Mouse (Mus musculus) gastrocnemius, postnatal 36 days (tissue): ENCODE measurements around the gene Dph5. TPM values are rescaled to one million over a fixed set of nuclear protein-coding genes. Genes with fewer than 3 reads are reported as not detected.

Experiments used
- DNase-seq, 2 experiments: peaks; one replicate each; pipeline ENCODE4 v3.0.0; 2022
- intact Hi-C: fragments of 180-260 bp; cut with DNase I; formaldehyde crosslinking; loops from one replicate; pipeline ENCODE4 v1.15.1; 2025
- total RNA-seq, 2 experiments: library from RNA; stranded (reverse); gene quantifications; 2 replicates each; pipeline ENCODE4 v1.2.3; 2021

Gene Dph5
- total RNA-seq, 2 experiments from 2014 or later = 4.9 to 6.7 TPM

DNA sequence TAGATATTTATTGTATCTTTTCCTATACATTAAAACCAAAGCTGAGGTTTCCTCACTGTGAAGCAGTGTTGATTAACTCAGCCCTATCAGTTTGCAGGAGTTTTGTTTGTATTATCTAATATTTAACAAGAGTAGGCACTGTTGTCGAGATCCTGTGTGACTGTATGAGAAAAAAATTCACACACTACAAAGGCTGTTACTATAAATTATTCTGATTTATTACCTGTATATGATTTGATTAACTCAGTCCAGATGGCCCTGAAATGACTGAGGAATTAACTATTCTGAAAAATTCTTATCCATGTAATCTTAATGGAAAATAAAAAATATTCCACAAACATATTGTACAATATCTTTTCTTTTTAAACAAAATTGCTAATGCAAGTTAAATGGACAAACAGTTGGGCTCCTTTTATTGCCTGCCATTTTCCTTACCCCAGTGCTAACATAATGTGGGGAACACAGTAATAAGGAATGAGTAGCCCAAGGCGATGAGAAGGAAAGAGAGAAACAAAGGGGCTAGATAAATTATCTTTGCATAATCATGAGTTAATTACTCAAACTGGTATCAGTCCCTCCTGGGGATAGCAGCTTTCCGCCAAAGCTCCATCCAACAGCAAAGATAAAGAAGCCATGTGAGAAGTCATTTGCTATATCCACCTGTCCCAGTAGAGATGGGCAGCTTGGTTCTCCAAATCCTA, 61.7 kb downstream of the Dph5 start:
- no peak for DNase-seq
- intact Hi-C loops = no loop called here

DNA sequence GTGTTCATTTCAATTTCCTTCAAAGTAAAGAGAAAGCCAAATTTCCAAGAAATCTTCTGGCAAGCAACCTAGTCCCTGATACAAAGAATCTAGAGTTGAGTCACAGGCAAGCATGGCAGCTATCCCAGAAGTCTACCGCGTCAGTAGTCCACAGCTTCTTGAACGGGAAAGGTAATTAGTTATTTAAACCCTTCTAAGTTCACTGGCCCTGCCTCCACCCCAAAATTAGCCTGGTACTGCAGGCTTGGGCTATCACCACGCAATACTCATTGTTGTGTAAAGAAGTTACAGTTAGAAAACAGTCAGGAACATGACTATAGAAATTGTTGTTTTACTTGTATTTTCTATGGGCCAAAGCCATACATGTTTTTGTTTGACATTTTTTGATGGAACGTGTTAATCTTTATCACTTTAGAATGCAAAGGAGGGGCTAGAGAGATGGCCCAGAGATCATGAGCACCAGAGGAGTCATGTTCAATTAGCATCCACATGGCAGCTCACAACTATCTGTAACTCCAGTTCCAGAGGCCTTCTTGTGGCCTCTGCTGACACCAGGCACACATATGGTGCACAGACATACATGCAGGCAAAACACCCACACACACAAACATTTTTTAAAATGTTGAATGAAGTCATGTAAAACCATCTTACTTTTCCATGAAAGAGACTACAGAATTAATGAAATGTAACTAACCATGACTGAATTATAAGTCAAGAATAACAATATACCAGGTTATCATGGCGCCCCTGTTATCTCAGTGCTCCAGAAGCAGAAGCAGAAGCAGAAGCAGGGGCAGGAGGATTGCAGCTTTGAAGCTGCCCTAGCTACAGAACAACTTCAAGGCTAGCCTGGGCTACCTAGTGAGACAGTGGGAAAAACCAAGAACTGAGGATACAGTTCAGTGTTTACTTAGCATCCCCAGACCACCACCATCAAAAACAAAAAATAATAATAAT, 62.6 kb downstream of the Dph5 start:
- peak in 1 of 2 experiments; percentile 10 for DNase-seq

DNA sequence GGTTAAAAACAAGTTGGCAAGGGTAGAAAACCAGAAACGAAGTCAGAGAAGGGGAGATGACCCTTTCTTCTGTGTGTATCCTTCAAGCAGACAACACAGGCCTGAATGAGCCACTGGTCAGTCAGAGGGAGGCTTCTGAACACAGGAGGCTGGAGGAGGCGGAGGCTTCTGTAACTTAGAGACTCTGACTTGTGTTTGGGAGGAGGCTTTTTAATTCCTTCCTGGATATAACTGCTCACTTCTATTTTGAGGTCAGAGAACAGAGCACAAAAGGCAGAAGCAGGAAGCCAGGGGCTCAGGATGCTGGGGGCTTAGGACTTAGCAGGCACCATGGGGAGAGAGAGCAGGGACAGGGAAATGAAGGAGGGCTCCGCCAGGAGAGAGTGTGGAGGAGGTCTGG, 63.6 kb downstream of the Dph5 start:
- DNase-seq = no peak
- intact Hi-C loops = no loop called here

More for the DNA sequence above, 62.6 kb downstream of the Dph5 start:
- intact Hi-C loops = no loop called here

DNA sequence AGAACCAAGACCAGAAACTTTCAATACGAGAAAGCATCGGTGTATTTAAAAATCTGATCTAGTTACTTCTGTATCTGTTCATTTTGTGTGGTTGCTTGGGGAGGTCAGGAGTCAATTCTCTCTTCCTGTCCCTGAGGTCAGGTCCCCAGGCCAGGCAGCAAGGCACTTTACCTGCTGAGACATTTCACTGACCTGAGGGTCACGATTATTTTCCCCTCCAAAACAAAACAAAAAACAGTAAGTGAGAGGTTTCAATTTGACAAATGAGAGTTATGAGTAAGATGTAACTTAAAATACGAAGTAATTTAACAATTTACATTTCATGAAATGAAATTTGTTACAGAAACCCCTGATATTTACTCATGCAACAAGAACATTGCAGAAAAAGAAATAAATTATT, 64.7 kb downstream of the Dph5 start:
- DNase-seq = no peak
- intact Hi-C loops = no loop called here

DNA sequence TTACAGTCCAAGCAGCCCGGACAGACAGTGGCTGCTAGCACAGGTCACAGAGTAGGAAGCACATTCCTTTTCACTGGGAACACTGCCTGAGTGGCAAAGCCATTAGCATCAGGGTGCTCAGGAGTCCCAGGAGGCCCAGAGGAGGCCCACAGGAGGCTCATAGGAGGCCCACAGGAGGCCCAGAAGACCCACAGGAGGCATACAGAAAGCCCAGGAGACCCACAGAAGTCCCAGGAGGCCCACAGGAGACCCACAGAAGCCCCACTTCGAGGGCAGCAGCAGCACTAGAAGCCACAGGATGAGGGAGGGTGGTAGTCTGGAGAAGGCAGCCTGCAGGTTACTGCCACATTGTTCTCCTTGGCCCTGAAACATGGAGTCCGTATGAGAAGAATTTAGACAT, 65.5 kb downstream of the Dph5 start:
- intact Hi-C loops = no loop called here
- no peak for DNase-seq

DNA sequence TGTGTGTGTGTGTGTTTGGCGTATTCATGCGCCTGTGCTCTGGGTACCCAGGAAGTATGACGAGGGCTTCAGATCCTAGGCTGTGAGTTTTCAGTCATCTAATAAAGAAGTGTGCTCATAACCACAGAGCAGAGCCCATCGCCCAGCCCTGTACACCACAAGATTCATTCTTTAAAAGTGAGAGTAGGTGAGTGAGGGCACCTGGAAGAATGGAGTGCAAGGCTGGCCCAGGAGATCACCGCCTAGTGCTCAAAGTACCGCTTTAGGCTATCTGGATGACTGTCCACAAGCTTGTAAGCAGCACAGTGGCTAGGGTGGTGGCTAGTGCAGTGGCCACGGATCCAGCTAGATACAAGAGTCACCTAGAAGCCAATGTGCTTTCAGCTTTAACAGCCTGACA, 69.6 kb downstream of the Dph5 start:
- intact Hi-C loops = no loop called here
- no peak for DNase-seq

DNA sequence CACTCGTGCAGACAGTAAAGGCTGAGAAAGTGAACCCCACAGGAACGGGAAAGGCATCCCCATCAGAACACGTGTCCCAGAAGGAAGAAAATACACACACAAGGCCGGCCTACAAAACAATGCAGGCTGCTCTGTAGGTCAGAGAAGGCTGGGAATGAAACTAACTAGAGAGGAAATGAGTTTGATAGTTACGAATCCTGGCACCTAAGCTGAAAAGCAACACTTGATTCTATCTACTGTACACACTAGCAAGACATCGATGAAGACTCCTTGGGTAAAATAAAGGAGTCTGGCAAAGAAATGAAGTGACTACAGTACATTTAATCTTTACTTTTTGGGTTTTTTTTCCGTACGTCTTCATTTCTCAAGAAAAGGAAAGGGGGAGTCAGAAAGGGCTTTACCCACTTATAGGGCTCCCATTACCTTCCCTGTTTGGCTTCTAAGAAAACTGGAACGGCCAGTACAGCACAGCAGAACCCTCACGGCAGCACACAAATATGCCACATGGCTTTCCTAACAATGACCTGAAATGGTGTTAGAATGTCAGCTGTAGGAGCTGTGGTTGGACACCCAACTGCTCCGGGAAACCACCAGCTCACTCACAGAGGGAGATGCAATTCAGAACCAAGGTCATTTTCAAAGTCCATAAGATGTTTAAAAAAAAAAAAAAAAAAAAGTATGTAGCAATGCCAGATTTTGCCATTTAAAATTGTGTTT, 73.8 kb downstream of the Dph5 start:
- intact Hi-C loops = no loop called here
- no peak for DNase-seq

DNA sequence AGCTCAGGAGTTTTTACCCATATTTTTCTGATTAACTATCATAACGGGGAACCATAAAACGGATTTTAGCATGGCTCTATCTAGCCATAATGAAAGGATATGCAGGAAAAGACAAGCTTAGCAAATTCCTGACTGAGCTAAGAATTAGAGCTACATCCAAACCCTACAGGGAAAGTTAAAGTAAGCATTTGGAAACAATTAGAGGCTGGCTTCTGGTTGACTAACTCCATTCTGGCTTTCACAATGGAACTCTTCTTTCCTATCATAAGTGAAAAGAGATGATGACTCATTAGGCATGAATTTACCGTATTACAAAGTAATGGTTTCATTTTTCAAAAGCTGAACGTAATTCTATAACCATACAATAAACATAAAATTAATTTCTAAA, 74.4 kb downstream of the Dph5 start:
- intact Hi-C loops = no loop called here
- DNase-seq = no peak

DNA sequence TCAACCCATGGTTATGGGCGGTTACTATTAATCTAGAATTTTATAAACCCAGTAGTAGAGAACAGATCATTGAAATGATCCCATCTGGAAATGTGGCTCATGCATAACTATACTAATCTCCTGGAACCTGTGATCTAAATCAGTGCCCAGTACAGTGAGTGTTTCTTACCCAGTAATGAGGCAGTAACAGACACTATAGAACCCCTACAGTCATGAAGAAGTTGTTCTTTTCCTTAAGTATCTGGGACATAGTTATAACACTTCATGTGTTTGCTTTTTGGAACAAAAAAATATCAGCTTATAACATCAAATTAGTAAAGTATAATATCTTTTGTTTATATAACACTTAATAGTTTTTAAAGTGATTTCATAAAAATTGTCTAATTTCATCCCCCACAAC, 76.0 kb downstream of the Dph5 start:
- intact Hi-C loops = no loop called here
- DNase-seq = no peak

DNA sequence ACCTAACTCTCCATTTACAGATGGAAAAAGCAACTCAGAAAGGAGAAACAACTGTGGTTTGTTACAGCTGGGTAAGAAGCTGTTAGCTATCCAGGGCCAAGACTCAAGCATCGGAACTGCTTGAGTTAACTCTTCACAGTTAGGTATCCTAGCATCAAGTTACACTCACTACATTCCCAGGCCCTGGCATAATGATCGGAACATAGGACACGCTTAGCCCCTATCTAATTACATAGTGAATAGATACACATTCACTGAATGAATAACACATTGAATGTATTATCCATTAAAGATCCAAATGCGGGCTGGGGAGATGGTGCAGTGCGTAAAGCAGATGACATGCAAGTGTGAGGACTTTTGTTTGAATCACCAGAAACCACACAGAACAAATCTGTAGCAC, 76.4 kb downstream of the Dph5 start:
- intact Hi-C loops = no loop called here
- DNase-seq = no peak

DNA sequence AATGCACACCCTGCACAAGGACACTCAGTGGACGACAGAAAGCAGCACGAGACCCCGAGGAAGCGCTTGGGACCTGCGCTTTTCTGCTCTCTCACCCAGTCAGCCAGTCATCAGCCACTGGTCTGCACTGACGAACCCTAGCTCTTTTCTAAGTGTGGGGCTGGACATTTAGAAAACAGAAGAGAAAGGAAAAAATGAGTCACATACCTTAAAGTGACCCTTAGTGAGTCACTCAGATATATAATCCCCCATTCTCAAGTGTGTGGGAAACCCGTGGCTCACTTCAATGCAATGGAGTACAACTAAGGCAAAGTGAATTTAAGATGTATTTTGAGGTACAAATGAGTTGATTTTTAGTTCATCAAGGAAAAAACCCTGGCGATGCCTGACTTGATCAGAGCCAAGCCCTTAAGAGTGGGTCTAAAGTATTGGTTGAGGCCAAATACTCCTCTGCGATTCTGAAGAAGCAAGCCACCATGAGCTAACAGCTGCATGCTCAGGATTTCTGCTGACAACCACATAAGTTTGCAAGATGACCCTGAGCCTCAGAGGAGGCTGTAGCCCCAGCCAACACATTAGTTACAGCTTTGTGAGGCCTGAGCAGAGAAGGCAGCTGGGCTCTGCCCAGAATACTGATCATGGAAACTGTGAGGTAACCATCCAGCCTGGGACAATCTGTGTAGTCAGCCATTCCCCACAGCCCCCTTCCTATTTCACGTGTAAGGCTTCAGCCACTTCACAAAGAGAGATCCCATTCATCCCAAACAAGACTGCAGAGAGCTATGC, 81.3 kb downstream of the Dph5 start:
- DNase-seq = peak; percentile 25 to 35
- intact Hi-C loops = no loop called here

DNA sequence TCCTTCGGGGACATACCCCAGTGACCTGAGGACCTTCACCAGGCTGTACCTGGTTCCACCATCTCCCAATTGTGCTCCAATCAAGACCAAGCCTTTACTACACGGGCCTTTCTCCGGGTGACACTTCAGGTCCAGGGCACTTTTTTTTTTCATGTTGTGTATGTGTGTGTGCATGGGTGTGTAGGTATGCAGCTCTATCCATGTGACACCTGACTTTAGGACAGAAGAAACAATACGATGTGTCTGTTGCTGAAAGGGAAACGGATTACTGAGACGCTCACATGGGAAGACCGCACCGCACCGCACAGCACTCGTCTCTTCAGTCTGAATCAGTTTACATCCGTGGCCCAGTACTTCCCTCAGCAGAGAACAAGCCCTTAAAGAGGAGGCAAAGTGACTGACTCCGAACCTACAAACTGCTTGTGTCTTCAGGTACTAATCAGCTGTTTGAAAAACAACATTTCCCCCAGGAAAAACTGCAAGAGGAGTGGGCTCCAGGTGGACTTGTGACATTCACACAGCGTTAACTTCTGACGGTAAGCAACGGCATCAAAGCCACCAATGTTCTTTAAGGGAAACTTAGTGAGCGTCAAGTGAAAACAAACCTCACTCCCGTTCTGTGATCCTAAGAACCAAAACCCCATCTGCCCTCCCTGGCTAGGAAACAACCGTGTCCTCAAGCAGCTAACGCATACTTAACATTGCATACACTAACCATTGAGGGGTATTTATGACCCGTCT, 83.6 kb downstream of the Dph5 start:
- intact Hi-C loops = no loop called here
- DNase-seq = no peak

DNA sequence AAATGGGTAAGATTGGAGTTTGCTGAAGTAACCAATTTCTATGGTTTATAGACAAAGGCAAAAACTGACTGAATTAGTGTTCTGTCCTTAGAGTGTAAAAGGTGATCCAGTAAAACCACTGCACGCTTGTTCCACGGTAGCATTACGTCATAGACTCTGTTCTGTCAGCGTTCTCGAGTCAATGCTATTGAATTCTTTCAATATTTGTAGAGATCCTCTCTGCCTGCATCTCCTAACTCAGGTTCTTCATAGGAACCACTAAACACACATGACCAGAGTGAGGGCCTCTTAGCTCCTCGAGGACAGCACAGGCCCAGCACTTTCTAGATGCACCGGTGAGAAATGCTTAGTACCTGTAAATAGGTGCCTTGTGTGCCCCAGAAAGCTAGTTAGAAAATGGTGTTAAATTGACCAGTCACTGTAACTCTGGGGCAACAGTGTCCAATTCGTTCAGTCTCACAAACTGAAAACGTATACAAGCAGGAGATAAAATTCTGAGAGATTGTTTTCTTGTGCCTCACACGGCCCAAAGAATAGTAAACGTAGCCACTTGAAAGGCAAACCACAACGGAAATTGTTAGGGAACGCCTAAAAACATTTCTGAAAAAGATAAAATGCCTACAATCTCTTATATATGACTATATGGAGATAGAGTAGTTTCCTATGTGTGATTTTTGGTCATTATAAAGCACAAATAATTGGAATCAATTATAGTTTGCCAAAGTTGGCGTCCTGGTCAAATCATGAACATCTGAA, 84.4 kb downstream of the Dph5 start:
- no peak for DNase-seq
- intact Hi-C loops = no loop called here

DNA sequence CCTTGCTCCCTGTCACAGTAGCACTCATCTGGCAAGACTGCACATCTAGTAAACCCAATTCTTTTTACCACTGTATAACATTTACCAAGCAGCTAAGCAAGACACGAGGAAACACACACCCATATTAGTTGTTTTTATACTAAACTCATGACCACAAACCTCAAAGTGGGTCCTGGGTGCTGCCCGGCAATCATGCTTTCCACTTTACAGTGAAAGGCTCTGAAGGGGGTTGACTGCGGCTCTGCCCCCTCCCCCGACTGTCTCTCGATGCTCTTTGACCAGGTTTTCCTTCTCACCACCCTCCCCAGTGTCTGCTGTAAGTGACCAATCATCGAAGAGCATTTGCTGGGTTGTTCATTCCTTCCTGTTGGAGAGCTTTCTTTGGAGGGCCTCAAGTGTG, 86.6 kb downstream of the Dph5 start:
- intact Hi-C loops = no loop called here
- DNase-seq = no peak

DNA sequence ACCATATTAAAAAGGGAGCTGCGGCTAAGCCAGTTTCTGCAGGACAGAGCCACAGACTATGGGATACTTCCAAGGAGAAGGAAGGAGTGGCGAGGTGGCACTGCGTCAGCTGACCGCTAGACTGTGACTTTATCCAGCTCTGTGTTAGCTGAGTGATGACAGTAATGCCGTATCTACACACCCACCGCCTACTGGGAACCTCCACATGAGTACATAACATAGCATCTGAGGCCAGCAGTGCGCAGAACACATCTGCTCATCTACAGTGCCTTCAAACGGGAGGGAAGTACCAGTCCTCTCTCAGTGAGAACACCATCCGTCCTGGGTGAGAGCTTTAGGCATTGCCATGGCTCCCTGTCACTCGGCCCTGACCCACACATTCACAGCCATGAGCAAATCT, 87.4 kb downstream of the Dph5 start:
- no peak for DNase-seq
- intact Hi-C loops = no loop called here

DNA sequence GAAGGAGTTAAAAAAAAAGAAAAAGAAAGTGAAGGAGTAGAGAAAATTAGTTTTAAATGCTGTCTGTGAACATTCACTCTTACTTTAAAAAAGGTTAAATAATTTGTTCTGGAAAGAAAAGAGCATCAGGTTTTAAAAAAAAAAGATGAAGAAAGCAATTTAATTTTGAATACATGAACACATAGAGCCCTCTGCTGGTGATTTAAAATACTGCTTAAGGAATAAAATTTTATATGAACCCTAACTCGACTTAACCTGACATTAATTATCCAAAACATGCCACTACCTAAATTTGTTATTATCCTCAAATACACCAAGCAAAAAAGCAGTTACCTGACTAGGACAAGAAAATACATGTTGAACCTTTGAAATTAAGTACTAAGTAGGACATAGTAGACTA, 91.4 kb downstream of the Dph5 start:
- no peak for DNase-seq
- intact Hi-C loops = no loop called here

DNA sequence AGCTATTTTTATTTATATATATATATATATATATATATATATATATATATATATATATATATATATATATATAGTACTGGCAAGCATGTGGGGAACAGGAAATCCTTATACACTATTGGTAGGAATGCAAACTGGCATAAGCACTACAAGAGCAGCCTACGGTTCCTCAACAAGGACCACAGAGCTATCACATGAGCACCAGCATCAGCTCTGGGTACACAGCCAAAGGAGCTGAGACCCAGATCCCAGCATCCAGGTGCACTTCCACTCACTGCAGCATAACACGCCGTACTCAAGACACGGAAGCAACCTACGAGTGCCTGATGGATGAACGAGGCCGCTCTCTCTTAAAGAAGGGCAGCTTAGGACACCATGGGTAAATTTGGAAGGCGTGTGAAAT, 95.6 kb downstream of the Dph5 start:
- intact Hi-C loops = loop anchor here (2.0 to 5.0 kb wide), 2 partner anchors 46 to 321 kb away; no protein-coding TSS in a partner anchor
- no peak for DNase-seq
